Mouse (Mus musculus): ENCODE results near the gene Dll4. TPM values are rescaled to one million over a fixed set of nuclear protein-coding genes. Genes with fewer than 3 reads are reported as not detected.

The Dll4 gene
- total and polyA plus RNA-seq, 3 experiments, result 0.12 to 0.13 TPM; not detected in 1

DNA sequence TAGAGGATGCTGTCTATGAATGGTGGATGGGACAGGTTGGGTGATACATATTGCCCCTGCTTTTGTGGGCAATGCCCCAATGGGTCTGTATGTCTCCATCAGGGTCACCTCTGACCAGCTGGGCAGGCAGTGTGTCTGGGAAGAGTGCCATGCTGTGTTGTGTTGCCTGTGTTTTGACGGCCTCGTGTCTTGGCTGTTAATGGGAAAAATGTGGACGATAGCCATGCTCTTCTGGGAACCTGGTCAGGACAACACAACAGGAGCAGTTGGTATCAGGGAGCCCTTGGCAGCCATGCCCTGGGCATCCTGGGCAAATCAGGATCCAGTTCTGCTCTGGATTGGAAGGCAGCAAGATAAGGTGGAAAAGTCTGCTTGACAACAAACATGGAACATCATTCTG is 29.5 kb downstream of the Dll4 start:
- H3K9me3 ChIP-seq (replicated peaks; ENCODE audit: low read length), result peaks cover 7% of the 10 kb centered on the region
- in situ Hi-C loops (cut with MboI; ENCODE audit: low pct_ligation_motif_present, low pct_unique_long_range_greater_than_20kb, low sequenced_read_pairs), result no loop called here
- H3K9ac ChIP-seq (ENCODE audit: insufficient read depth, low read depth), result no peak overlapping the region
- peak; percentile 24 for DNase-seq (ENCODE audit: extremely low read depth)
- dilution Hi-C loops (cut with MboI; ENCODE audit: extremely low pct_ligation_motif_present, extremely low pct_unique_long_range_greater_than_20kb, low sequenced_read_pairs), result no loop called here
- H3K27me3 ChIP-seq (replicated peaks), result no peaks in the 10 kb centered on the region
- H3K4me2 ChIP-seq (ENCODE audit: insufficient read depth, low read depth, poor library complexity, severe bottlenecking), result 0 out of 2 replicates have a peak overlapping the region, but pooled peaks have one; percentile 11
- peaks cover 33 to 40% of the 10 kb centered on the region in 2 experiments for H3K36me3 ChIP-seq (replicated peaks in 1 of 2; ENCODE audit: control insufficient read depth in 1 of 2, insufficient read depth in 1 of 2, low read length in 1 of 2)
- H3K4me1 ChIP-seq (ENCODE audit: control insufficient read depth in 1 of 2, insufficient read depth in 2 of 2), result peaks cover 37 to 70% of the 10 kb centered on the region in 2 experiments
- peaks cover 29% of the 10 kb centered on the region for H3K79me2 ChIP-seq (replicated peaks; ENCODE audit: control insufficient read depth, extremely low read depth, insufficient read depth, poor library complexity, severe bottlenecking)
- peak overlapping the region; percentile 50 for H3K27ac ChIP-seq (ENCODE audit: insufficient read depth, low read depth)
- TF ChIP-seq POLR2AphosphoS2 (IDR thresholded peaks at IDR 0.05; ENCODE audit: low read depth, low read length) (peak; percentile 96), SMC3 (IDR thresholded peaks at IDR 0.05; ENCODE audit: low read depth, low read length) (no peak; the same call in 1 of the 2 replicates), IRF4 (IDR thresholded peaks at IDR 0.05; ENCODE audit: low read depth, low read length) (peak; percentile 15; the same call in 1 of the 2 replicates), CHD2 (IDR thresholded peaks at IDR 0.05; ENCODE audit: low read length) (peak; percentile 67; the same call in 1 of the 2 replicates), MXI1 (IDR thresholded peaks at IDR 0.05; ENCODE audit: low read depth, low read length) (no peak)
- H3K4me3 ChIP-seq (replicated peaks in 1 of 3; ENCODE audit: low read depth in 2 of 3, low read length in 2 of 3, poor library complexity in 1 of 3), result peak overlapping the region in 1 of 3 experiments; percentile 18

DNA sequence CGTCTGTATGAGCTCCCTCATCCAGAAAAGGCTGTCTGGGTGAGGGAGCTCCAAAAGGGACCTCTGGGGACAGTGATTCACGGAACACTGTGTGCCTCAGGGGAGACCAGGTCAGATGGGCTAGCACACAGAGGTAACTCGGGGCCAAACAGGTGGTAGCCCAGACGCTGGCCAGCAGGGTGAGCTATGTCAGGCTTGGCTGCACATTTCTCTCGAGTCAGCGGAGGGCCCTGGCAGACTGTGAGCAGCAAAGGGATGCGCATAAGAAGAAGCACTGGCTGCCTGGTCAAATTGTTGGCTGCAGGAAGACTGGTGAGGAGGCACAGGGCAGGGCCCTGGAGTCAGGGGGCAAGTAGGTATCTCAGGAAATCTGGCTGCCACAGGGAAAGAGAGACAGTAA is 30.1 kb downstream of the Dll4 start:
- H3K27ac ChIP-seq (ENCODE audit: insufficient read depth, low read depth), result peak overlapping the region; percentile 48
- no peak overlapping the region for H3K4me3 ChIP-seq (replicated peaks in 1 of 3; ENCODE audit: low read depth in 2 of 3, low read length in 2 of 3, poor library complexity in 1 of 3)
- H3K9ac ChIP-seq (ENCODE audit: insufficient read depth, low read depth), result no peak overlapping the region
- peaks cover 33 to 40% of the 10 kb centered on the region in 2 experiments for H3K36me3 ChIP-seq (replicated peaks in 1 of 2; ENCODE audit: control insufficient read depth in 1 of 2, insufficient read depth in 1 of 2, low read length in 1 of 2)
- H3K4me1 ChIP-seq (ENCODE audit: control insufficient read depth in 1 of 2, insufficient read depth in 2 of 2), result peaks cover 34 to 72% of the 10 kb centered on the region in 2 experiments
- DNase-seq (ENCODE audit: extremely low read depth), result peak; percentile 66
- peaks cover 29% of the 10 kb centered on the region for H3K79me2 ChIP-seq (replicated peaks; ENCODE audit: control insufficient read depth, extremely low read depth, insufficient read depth, poor library complexity, severe bottlenecking)
- in situ Hi-C loops (cut with MboI; ENCODE audit: low pct_ligation_motif_present, low pct_unique_long_range_greater_than_20kb, low sequenced_read_pairs) (no loop called here), dilution Hi-C loops (cut with MboI; ENCODE audit: extremely low pct_ligation_motif_present, extremely low pct_unique_long_range_greater_than_20kb, low sequenced_read_pairs) (no loop called here)
- peaks cover 9% of the 10 kb centered on the region for H3K9me3 ChIP-seq (replicated peaks; ENCODE audit: low read length)
- H3K4me2 ChIP-seq (ENCODE audit: insufficient read depth, low read depth, poor library complexity, severe bottlenecking), result no peak overlapping the region
- H3K27me3 ChIP-seq (replicated peaks), result no peaks in the 10 kb centered on the region
- TF ChIP-seq JUN (IDR thresholded peaks at IDR 0.05; ENCODE audit: insufficient read depth, low read depth, low read length), result no peak
- TF ChIP-seq ETS1 (conservative IDR thresholded peaks at IDR 0.05; ENCODE audit: low read depth, low read length), result peak; percentile 64
- no peak; the same call in 1 of the 2 replicates for TF ChIP-seq EP300 (IDR thresholded peaks at IDR 0.05; ENCODE audit: low read length)
- TF ChIP-seq JUND (conservative IDR thresholded peaks at IDR 0.05; ENCODE audit: low read depth, low read length), result no peak
- TF ChIP-seq CTCF (conservative IDR thresholded peaks at IDR 0.05 in 1 of 2, IDR thresholded peaks at IDR 0.05 in 1 of 2; ENCODE audit: low read depth in 2 of 2, low read length in 2 of 2), result peak in 1 of 2 experiments; percentile 54; a peak in 2 of 4 replicates
- TF ChIP-seq BHLHE40 (IDR thresholded peaks at IDR 0.05; ENCODE audit: low read depth, low read length), result no peak
- TF ChIP-seq USF2 (conservative IDR thresholded peaks at IDR 0.05; ENCODE audit: low read depth, low read length), result no peak; the same call in 1 of the 2 replicates
- peak; percentile 76 for TF ChIP-seq POLR2AphosphoS2 (IDR thresholded peaks at IDR 0.05; ENCODE audit: low read depth, low read length)
- TF ChIP-seq ZKSCAN1 (IDR thresholded peaks at IDR 0.05; ENCODE audit: borderline replicate concordance, low read depth, low read length), result no peak
- TF ChIP-seq GABPA (IDR thresholded peaks at IDR 0.05; ENCODE audit: insufficient replicate concordance, low read depth, low read length), result no peak
- TF ChIP-seq ZMIZ1 (IDR thresholded peaks at IDR 0.05; ENCODE audit: low read depth, low read length), result peak; percentile 64
- peak; percentile 66 for TF ChIP-seq TCF12 (IDR thresholded peaks at IDR 0.05; ENCODE audit: low read depth, low read length)
- no peak for TF ChIP-seq MYC (IDR thresholded peaks at IDR 0.05; ENCODE audit: low read depth, low read length)
- TF ChIP-seq NRF1 (IDR thresholded peaks at IDR 0.05; ENCODE audit: low read depth, low read length), result 0 out of 2 replicates have a peak, but pooled peaks have one; percentile 34
- TF ChIP-seq MXI1 (IDR thresholded peaks at IDR 0.05; ENCODE audit: low read depth, low read length), result peak; percentile 52; the same call in 1 of the 2 replicates
- TF ChIP-seq MAX (IDR thresholded peaks at IDR 0.05; ENCODE audit: low read length), result peak; percentile 24; the same call in 1 of the 2 replicates
- TF ChIP-seq E2F4 (IDR thresholded peaks at IDR 0.05; ENCODE audit: insufficient replicate concordance, low read depth, low read length), result no peak
- TF ChIP-seq NELFE (IDR thresholded peaks at IDR 0.05; ENCODE audit: low read depth, low read length), result peak; percentile 45; the same call in 1 of the 2 replicates
- no peak for TF ChIP-seq RCOR1 (conservative IDR thresholded peaks at IDR 0.05; ENCODE audit: low read depth, low read length)
- TF ChIP-seq USF1 (IDR thresholded peaks at IDR 0.05; ENCODE audit: low read depth, low read length), result no peak
- no peak for TF ChIP-seq UBTF (IDR thresholded peaks at IDR 0.05; ENCODE audit: low read depth, low read length)
- no peak for TF ChIP-seq ZC3H11A (IDR thresholded peaks at IDR 0.05; ENCODE audit: low read depth, low read length)
- TF ChIP-seq MEF2A (IDR thresholded peaks at IDR 0.05; ENCODE audit: borderline replicate concordance, low read depth, low read length), result no peak; the same call in 1 of the 2 replicates
- peak; percentile 55; the same call in 1 of the 2 replicates for TF ChIP-seq MAZ (IDR thresholded peaks at IDR 0.05; ENCODE audit: low read depth, low read length)
- TF ChIP-seq SMC3 (IDR thresholded peaks at IDR 0.05; ENCODE audit: low read depth, low read length), result peak; percentile 35
- TF ChIP-seq KAT2A (IDR thresholded peaks at IDR 0.05; ENCODE audit: insufficient replicate concordance, low read length), result 0 out of 2 replicates have a peak, but pooled peaks have one; percentile 35
- TF ChIP-seq SIN3A (IDR thresholded peaks at IDR 0.05; ENCODE audit: low read length), result no peak
- TF ChIP-seq CHD2 (IDR thresholded peaks at IDR 0.05; ENCODE audit: low read length), result peak; percentile 60; the same call in 1 of the 2 replicates
- no peak for TF ChIP-seq MAFK (IDR thresholded peaks at IDR 0.05; ENCODE audit: insufficient replicate concordance, low read length)
